Mouse (Mus musculus) megakaryocyte, embryonic 14.5 days (primary cell): ENCODE data around the gene Erc1. TPM values are rescaled to one million over a fixed set of nuclear protein-coding genes. Genes with fewer than 3 reads are reported as not detected.

Experiments
- H3K27me3 ChIP-seq: replicated peaks from 2 replicates; pipeline ENCODE3; 2012; ENCODE audit warnings: inconsistent platforms
- H3K36me3 ChIP-seq: replicated peaks from 2 replicates; pipeline ENCODE3; 2012; ENCODE audit warnings: low read length, inconsistent platforms, mixed read lengths
- H3K4me1 ChIP-seq: 2 replicates; pipeline ENCODE4 v1.6.1; 2012; ENCODE audit warnings: inconsistent platforms
- H3K4me3 ChIP-seq: replicated peaks from 2 replicates; pipeline ENCODE3; 2012; ENCODE audit warnings: moderate library complexity, mild to moderate bottlenecking, inconsistent platforms
- H3K9me3 ChIP-seq: 2 replicates; pipeline ENCODE4 v1.6.1; 2012; ENCODE audit warnings: inconsistent platforms
- FLI1 ChIP-seq: IDR thresholded peaks from 2 replicates; pipeline ENCODE4 v1.6.1; 2012; ENCODE audit warnings: low read length, inconsistent platforms, mixed read lengths
- GATA1 ChIP-seq: IDR thresholded peaks from 3 replicates; pipeline ENCODE4 v1.6.1; 2012; ENCODE audit warnings: mixed read lengths, low read length, inconsistent platforms, borderline replicate concordance
- polyA plus RNA-seq: library from polyadenylated mRNA; stranded (reverse); fragments of >175 nt; gene quantifications from 2 replicates; pipeline ENCODE4 v1.2.3, GENCODE M21; 2012; ENCODE audit warnings: low replicate concordance; ENCODE audit not compliant: insufficient read depth

The Erc1 gene
- 1.1 and 2.0 TPM in 2 replicates for polyA plus RNA-seq

GRCm38 (mm10) chr6:119848034-119848695 is at the start of gene Erc1:
TSS of gene Erc1 (minus strand) at chr6:119848167.
- no peaks in the 10 kb centered on the region for H3K27me3 ChIP-seq
- H3K4me3 ChIP-seq = peak within 1 kb of the TSS; percentile 99
- no peaks in the 10 kb centered on the region for H3K9me3 ChIP-seq
- H3K36me3 ChIP-seq = no peaks in the 10 kb centered on the region
- no peak for TF ChIP-seq GATA1
- TF ChIP-seq FLI1 = no peak
- H3K4me1 ChIP-seq = peaks cover 20% of the 10 kb centered on the region

GRCm38 (mm10) chr6:119892711-119893110 is 44.7 kb upstream of the Erc1 start:
- Histone ChIP-seq H3K4me3 (no peak overlapping the region), H3K9me3 (no peaks in the 10 kb centered on the region), H3K4me1 (peaks cover 9% of the 10 kb centered on the region), H3K27me3 (peaks cover 49% of the 10 kb centered on the region), H3K36me3 (no peaks in the 10 kb centered on the region)
- TF ChIP-seq GATA1 (no peak), FLI1 (no peak)

DNA sequence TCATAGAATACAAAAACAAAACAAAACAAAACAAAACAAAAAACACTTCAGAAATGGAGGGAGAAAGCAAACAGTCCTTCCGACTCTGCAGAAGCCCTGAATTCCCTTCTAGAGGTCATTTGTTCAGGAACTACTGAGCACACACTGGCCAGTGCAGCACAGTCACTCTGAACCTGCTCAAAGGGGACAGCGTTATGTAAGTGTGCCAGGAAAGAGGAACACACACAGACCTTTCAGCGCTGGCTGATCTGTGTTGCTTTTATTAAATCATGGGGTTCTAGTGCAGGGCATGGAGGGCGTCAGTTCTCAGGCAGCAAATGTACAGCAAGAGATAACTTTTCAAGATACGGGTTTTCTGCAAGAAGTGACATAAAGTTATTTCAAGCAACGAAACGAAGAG is 35.2 kb upstream of the Erc1 start:
- TF ChIP-seq FLI1 = no peak
- no peak for TF ChIP-seq GATA1
- H3K27me3 ChIP-seq = peaks cover 21% of the 10 kb centered on the region
- H3K9me3 ChIP-seq = no peaks in the 10 kb centered on the region
- no peak overlapping the region for H3K4me3 ChIP-seq
- H3K36me3 ChIP-seq = no peaks in the 10 kb centered on the region
- H3K4me1 ChIP-seq = peaks cover 21% of the 10 kb centered on the region

DNA sequence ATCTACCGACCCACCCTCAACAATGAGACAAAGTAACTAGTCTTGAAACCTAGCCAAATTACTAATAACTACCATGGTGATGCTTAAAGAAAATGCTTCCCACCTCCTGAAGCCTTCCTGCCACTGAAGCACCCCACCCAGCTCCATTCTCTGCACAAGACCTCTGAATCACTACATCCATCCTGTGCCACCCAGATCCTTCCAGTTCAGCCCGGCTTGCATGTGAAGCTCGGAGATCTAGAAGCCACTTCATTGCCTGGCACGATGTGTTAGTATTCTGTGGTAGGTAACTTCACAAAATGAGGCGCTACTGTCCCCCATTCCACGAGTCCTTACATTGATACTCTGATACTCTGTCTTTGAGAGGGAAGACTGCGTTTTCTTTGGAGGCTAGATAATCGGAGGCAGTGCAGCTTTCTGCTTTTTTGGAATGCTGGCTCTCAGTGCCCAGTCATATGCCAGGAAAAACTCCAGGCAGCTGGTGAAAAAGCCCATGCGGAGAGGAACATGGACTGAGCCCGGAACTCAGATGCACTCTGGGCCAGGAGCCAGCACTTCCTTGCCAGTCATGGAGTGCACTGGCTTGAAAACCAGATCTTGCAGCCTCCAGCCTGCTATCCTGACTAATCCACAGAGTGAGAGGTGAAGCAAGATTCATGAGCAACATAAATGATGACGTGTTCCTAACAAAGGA is 16.5 kb upstream of the Erc1 start:
- TF ChIP-seq FLI1 = no peak
- no peak for TF ChIP-seq GATA1
- no peaks in the 10 kb centered on the region for H3K36me3 ChIP-seq
- H3K27me3 ChIP-seq = peaks cover 2% of the 10 kb centered on the region
- H3K4me1 ChIP-seq = no peaks in the 10 kb centered on the region
- H3K9me3 ChIP-seq = peaks cover 8% of the 10 kb centered on the region
- no peak overlapping the region for H3K4me3 ChIP-seq

- Histone ChIP-seq H3K27me3 (peaks cover 2% of the 10 kb centered on the region), H3K9me3 (peaks cover 14% of the 10 kb centered on the region), H3K4me1 (no peaks in the 10 kb centered on the region), H3K4me3 (no peak overlapping the region), H3K36me3 (no peaks in the 10 kb centered on the region)
- TF ChIP-seq FLI1 (no peak), GATA1 (no peak)
Measured at GRCm38 (mm10) chr6:119861519-119861918, 13.6 kb upstream of the Erc1 start.

DNA sequence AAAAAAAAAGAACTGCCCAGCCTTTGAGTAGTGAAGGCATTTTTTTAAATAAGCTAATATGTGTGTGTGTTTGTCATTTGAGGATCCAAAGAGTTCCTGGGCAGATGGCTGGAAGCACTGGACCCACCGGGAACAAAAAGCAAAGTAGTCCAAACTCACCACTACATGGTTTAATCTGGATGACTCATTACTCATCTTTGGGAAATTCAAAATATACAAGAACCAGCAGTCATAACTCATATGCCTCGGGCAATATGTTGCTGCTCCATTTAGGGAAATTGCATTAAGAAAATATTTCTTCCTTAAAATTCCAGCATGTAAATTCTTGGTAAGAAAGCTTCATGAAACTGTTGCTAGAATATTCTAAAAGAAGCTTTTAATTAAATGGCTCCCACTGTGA is 12.3 kb upstream of the Erc1 start:
- H3K27me3 ChIP-seq = peaks cover 2% of the 10 kb centered on the region
- H3K9me3 ChIP-seq = peaks cover 14% of the 10 kb centered on the region
- no peak overlapping the region for H3K4me3 ChIP-seq
- no peaks in the 10 kb centered on the region for H3K4me1 ChIP-seq
- H3K36me3 ChIP-seq = no peaks in the 10 kb centered on the region
- TF ChIP-seq FLI1 = no peak
- no peak for TF ChIP-seq GATA1

DNA sequence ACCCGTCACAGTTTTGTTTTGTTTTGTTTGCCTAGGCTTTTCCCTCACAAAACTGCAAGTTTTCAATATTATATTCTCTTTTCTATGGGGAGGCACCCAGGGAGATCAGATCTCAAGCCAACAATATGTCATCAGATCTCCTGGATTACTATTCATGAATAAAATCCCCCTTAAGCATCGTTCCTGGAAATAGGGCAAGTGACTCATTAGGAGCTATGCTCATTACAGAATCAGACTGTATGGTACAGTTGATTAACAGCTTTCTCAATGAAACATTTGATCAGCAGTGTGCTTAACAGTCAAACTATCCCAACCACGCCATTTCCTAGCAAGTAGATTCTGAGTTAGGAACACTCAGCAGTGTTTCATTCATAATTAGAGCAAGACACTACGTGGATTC is 7.5 kb upstream of the Erc1 start:
- Histone ChIP-seq H3K27me3 (no peaks in the 10 kb centered on the region), H3K9me3 (peaks cover 9% of the 10 kb centered on the region), H3K4me3 (no peak overlapping the region), H3K4me1 (no peaks in the 10 kb centered on the region; the same call in 1 of the 2 replicates), H3K36me3 (no peaks in the 10 kb centered on the region)
- TF ChIP-seq FLI1 = no peak
- no peak for TF ChIP-seq GATA1

- Histone ChIP-seq H3K36me3 (no peaks in the 10 kb centered on the region), H3K4me1 (peaks cover 4% of the 10 kb centered on the region), H3K27me3 (no peaks in the 10 kb centered on the region), H3K9me3 (peaks cover 4% of the 10 kb centered on the region), H3K4me3 (no peak overlapping the region)
- TF ChIP-seq FLI1 = no peak
- no peak for TF ChIP-seq GATA1
Measured at GRCm38 (mm10) chr6:119854156-119854555, 6.2 kb upstream of the Erc1 start.

DNA sequence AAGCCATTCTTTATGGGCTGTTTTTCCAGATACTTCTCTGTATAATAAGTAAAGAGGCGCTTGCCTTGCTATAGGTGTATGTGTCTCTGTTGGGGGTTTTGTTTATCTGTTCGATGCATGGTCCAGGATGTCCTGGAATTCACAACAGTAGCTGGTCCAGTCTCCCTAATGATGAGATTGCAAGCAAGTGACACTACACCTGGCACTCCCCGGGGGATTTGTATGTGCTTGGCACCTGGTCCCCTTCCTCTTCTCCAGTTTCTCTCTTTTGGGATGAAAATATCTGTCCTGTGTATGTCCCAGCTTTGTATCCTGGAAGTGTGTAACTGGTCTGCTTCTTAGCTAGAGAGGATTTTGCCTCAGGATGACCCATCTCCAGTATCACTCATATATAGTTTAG is 1.9 kb upstream of the Erc1 start:
- TF ChIP-seq FLI1 = no peak
- TF ChIP-seq GATA1 = no peak
- Histone ChIP-seq H3K4me1 (peaks cover 20% of the 10 kb centered on the region), H3K4me3 (no peak overlapping the region), H3K9me3 (no peaks in the 10 kb centered on the region), H3K27me3 (no peaks in the 10 kb centered on the region), H3K36me3 (no peaks in the 10 kb centered on the region)

DNA sequence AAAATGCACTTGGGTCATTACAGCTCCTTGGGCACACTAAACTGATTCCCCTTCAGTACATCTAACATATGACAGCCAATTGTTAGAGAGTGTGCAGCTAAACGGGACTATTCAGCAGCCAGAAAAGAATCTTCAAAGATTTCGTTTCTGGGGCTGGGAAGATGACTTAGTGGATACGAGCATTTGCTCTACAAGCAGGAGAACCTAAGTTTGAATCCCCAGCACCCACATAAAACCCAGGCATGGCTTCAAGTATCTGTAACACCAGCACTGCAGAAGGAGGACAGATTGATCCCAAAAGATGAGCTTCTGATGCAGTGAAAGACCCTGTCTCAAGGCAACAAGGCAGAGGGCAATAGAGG is 1.4 kb upstream of the Erc1 start:
- H3K4me1 ChIP-seq = peaks cover 20% of the 10 kb centered on the region
- H3K27me3 ChIP-seq = no peaks in the 10 kb centered on the region
- no peaks in the 10 kb centered on the region for H3K36me3 ChIP-seq
- H3K4me3 ChIP-seq = peak overlapping the region; percentile 99
- TF ChIP-seq FLI1 = no peak
- H3K9me3 ChIP-seq = no peaks in the 10 kb centered on the region
